Mouse (Mus musculus) hindbrain, embryonic 14.5 days (tissue): ENCODE data around the gene Lct. TPM values are rescaled to one million over a fixed set of nuclear protein-coding genes. Genes with fewer than 3 reads are reported as not detected.
"Not testable (repeated sequence)": the region's sequence is repeated elsewhere in the genome, so short reads cannot be mapped to it uniquely, and the experiment has no call there.

Source experiments
- ATAC-seq: fragments of 200-750 bp; cut with Nextera tagmentation; 2 replicates; pipeline ENCODE4 v1.8.0; 2017; ENCODE audit warnings: moderate number of reproducible peaks, mild to moderate bottlenecking, moderate TSS enrichment, moderate library complexity; ENCODE audit not compliant: low FRiP score
- DNase-seq: peaks from one replicate; pipeline ENCODE4 v3.0.0-alpha.2; 2015; ENCODE audit warnings: low spot score
- H3K27ac ChIP-seq: fragments of 300-500 bp; sonication (generic); 2 replicates; pipeline ENCODE4 v1.5.1; 2014; ENCODE audit warnings: mild to moderate bottlenecking, moderate library complexity
- H3K27me3 ChIP-seq: fragments of 300-500 bp; sonication (generic); 2 replicates; pipeline ENCODE4 v1.6.1; 2014; ENCODE audit warnings: mild to moderate bottlenecking, low read length, mixed read lengths; ENCODE audit not compliant: control insufficient read depth, insufficient read depth
- H3K36me3 ChIP-seq: fragments of 300-500 bp; sonication (generic); replicated peaks from 2 replicates; pipeline ENCODE4 v1.6.1; 2014; ENCODE audit not compliant: control insufficient read depth, insufficient read depth
- H3K4me1 ChIP-seq: fragments of 300-500 bp; sonication (generic); replicated peaks from 2 replicates; pipeline ENCODE4 v1.6.1; 2014; ENCODE audit warnings: antibody characterized with exemption, low read length, mixed read lengths; ENCODE audit not compliant: control insufficient read depth, insufficient read depth
- H3K4me2 ChIP-seq: fragments of 300-500 bp; sonication (generic); replicated peaks from 2 replicates; pipeline ENCODE4 v1.6.1; 2014; ENCODE audit warnings: mild to moderate bottlenecking, moderate library complexity
- H3K4me3 ChIP-seq: fragments of 300-500 bp; sonication (generic); replicated peaks from 2 replicates; pipeline ENCODE4 v1.5.1; 2014; ENCODE audit warnings: mild to moderate bottlenecking, low read length
- H3K9ac ChIP-seq: fragments of 300-500 bp; sonication (generic); 2 replicates; pipeline ENCODE4 v1.6.1; 2014
- H3K9me3 ChIP-seq: fragments of 300-500 bp; sonication (generic); 2 replicates; pipeline ENCODE4 v1.6.1; 2016; ENCODE audit warnings: low read length; ENCODE audit not compliant: control insufficient read depth
- WGBS: fragments of 180-500 bp; shearing (Covaris S2); extraction: QIAGEN DNeasy Blood & Tissue Kit; methylation state at CpG from one replicate; pipeline ENCODE4 v1.1.7; 2014; 5-methylcytosine and 5-hydroxymethylcytosine counted together
- polyA plus RNA-seq: library from polyadenylated mRNA; unstranded; fragments of >200 nt; fragmentation: Nextera tagmentation; extraction: Ambion mirVana; gene quantifications from 2 replicates; pipeline ENCODE4 v1.2.1, GENCODE M21; 2014

Gene Lct
- polyA plus RNA-seq, 1 experiment from 2014 or later, result 0.33 TPM

- ATAC-seq, result no peak
- H3K9ac ChIP-seq, result no peak overlapping the region
- H3K4me2 ChIP-seq, result no peak overlapping the region
- WGBS, result over 99% methylated on average over 3 of the region's 3 CpGs
- H3K36me3 ChIP-seq, result peaks cover 35% of the 10 kb centered on the region
- H3K9me3 ChIP-seq, result 0 out of 2 replicates have a peak, but pooled peaks cover 4% of the 10 kb centered on the region
- H3K4me3 ChIP-seq, result no peak overlapping the region
- H3K27ac ChIP-seq, result no peak overlapping the region
- no peaks in the 10 kb centered on the region for H3K4me1 ChIP-seq
- H3K27me3 ChIP-seq, result no peaks in the 10 kb centered on the region
- no peak for DNase-seq
Observed at GRCm38 (mm10) chr1:128282924-128283323, 45.2 kb downstream of the Lct start.

GRCm38 (mm10) chr1:128281753-128282152 is 46.4 kb downstream of the Lct start:
- Histone ChIP-seq H3K27me3 (no peaks in the 10 kb centered on the region), H3K27ac (no peak overlapping the region), H3K4me2 (no peak overlapping the region), H3K4me3 (no peak overlapping the region), H3K9ac (no peak overlapping the region), H3K9me3 (0 out of 2 replicates have a peak, but pooled peaks cover 4% of the 10 kb centered on the region), H3K36me3 (peaks cover 46% of the 10 kb centered on the region), H3K4me1 (no peaks in the 10 kb centered on the region)
- 96% methylated on average over 3 of the region's 3 CpGs for WGBS
- DNase-seq, result no peak
- ATAC-seq, result no peak

GRCm38 (mm10) chr1:128278563-128278962 is 49.6 kb downstream of the Lct start:
- peaks cover 78% of the 10 kb centered on the region for H3K36me3 ChIP-seq
- H3K4me2 ChIP-seq, result no peak overlapping the region
- no peaks in the 10 kb centered on the region for H3K4me1 ChIP-seq
- ATAC-seq (no peak), DNase-seq (no peak)
- H3K9ac ChIP-seq, result no peak overlapping the region
- H3K27ac ChIP-seq, result no peak overlapping the region
- no peak overlapping the region for H3K4me3 ChIP-seq
- no peaks in the 10 kb centered on the region for H3K27me3 ChIP-seq
- 96% methylated on average over 3 of the region's 3 CpGs for WGBS
- 0 out of 2 replicates have a peak, but pooled peaks cover 4% of the 10 kb centered on the region for H3K9me3 ChIP-seq

DNA sequence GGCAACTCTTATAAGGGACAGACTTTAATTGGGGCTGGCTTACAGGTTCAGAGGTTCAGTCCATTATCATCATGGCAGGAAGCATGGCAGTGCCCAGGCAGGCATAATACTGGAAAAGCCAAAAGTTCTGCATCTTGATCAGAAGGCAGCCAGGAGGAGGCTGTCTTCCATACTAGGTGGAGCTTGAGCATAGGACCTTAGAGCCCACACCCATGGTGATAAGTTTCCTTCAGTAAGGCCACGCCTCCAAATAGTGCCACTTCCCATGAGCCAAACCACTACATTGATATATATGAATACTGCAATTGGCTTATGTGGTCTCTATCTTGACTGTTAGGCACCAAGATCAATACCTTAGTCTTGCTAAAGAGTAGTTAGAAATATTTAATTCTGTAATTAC is 52.2 kb downstream of the Lct start:
- ATAC-seq (no peak), DNase-seq (no peak)
- Histone ChIP-seq H3K9me3 (no peaks in the 10 kb centered on the region), H3K4me2 (no peak overlapping the region), H3K27ac (no peak overlapping the region), H3K36me3 (peaks cover 93% of the 10 kb centered on the region), H3K4me3 (no peak overlapping the region), H3K27me3 (no peaks in the 10 kb centered on the region), H3K9ac (no peak overlapping the region), H3K4me1 (no peaks in the 10 kb centered on the region)
- WGBS, result 100% methylated on average over 1 of the region's 1 CpGs

DNA sequence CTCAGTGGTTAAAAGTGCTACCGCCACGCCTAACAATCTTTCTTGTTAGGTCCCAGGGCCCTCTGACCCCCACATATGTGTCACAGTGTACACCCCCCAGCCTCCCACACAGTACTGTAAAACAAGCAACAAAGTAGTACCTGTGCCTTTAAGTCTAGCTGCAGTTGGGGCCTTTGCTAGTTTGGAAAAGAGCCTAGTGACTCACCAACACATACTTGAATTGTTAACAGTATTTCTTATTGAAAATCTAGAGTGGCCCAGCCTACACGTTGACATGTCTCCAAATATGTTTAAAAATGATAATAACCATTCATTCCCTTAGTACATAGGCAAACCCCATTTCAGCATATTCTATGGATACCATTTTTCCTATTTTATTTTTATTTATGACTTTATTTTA is 57.4 kb downstream of the Lct start:
- Histone ChIP-seq H3K4me3 (no peak overlapping the region), H3K36me3 (peaks cover 96% of the 10 kb centered on the region), H3K27ac (no peak overlapping the region), H3K4me1 (no peaks in the 10 kb centered on the region), H3K9me3 (no peaks in the 10 kb centered on the region), H3K9ac (no peak overlapping the region), H3K27me3 (no peaks in the 10 kb centered on the region), H3K4me2 (no peak overlapping the region)
- DNase-seq (no peak), ATAC-seq (no peak)
- 95% methylated on average over 3 of the region's 3 CpGs for whole genome bisulfite sequencing

DNA sequence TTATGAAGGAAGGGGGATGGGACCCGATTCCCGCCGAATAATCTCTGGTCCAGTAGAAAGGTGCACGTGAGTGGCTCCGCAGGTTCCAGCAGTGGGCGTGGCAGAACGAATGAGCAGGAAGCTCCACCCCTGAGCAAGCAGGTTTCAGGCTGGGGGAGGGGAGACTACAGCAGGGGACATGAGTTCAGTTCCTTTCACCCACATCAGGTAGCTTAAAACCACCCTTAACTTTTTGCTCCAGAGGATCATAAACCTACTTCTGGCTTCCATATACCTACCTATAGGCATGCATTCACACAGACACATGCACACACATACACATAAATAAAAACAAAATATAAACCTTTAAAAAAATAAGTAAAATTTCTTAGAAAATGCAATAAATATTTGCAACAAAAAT is 61.1 kb downstream of the Lct start:
- DNase-seq, H3K27ac ChIP-seq, H3K4me3 ChIP-seq, H3K9ac ChIP-seq, H3K4me1 ChIP-seq, ATAC-seq, H3K4me2 ChIP-seq, H3K9me3 ChIP-seq, H3K27me3 ChIP-seq: not testable (repeated sequence)
- 91% methylated on average over 7 of the region's 7 CpGs for WGBS
- H3K36me3 ChIP-seq, result peaks cover 94% of the 10 kb centered on the region

DNA sequence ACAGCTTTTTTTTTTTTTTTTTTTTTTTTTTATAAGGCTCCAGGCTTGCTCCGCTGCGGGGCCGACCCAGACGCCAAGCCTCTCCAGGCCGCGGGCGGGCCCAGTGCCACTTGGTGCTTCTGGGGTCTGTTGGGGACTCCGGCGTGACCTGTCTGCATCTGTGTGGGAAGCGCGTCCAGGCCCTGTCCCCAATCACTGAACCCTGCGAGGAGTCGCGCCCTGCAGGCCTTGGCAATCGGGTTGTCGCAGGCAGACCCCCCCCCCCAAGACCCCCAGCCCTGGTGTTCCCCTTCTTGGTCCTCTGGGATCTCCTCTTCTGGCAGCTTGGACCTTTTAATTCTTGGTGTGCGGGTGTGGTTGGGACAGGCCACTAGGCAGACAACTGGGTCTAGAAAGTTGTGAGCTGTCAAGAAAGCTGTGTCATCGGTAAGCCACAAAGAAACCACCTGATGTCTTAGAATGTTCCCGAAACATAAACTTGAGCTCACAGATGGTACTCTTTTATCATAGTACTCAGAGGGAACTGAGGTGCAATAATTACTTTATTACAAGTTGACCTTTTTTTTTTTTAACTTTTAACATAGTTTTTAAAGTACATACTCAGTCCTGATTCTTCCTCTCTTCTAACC is 83.3 kb downstream of the Lct start:
- Histone ChIP-seq H3K4me3 (peak overlapping the region; percentile 86), H3K27ac (peak overlapping the region; percentile 91), H3K9me3 (no peaks in the 10 kb centered on the region), H3K27me3 (no peaks in the 10 kb centered on the region), H3K4me2 (peak overlapping the region; percentile 89), H3K4me1 (peaks cover 20% of the 10 kb centered on the region), H3K9ac (peak overlapping the region; percentile 91), H3K36me3 (peaks cover 3% of the 10 kb centered on the region; the same call in 1 of the 2 replicates)
- ATAC-seq (peak; percentile 49), DNase-seq (no peak)
- WGBS, result 1% methylated on average over 19 of the region's 19 CpGs

GRCm38 (mm10) chr1:128243996-128244726 is 84.0 kb downstream of the Lct start:
- under 1% methylated on average over 71 of the region's 71 CpGs for WGBS
- Histone ChIP-seq H3K36me3 (peaks cover 3% of the 10 kb centered on the region; the same call in 1 of the 2 replicates), H3K27me3 (no peaks in the 10 kb centered on the region), H3K9ac (peak overlapping the region; percentile 91), H3K27ac (peak overlapping the region; percentile 91), H3K9me3 (no peaks in the 10 kb centered on the region), H3K4me2 (peak overlapping the region; percentile 89), H3K4me3 (peak overlapping the region; percentile 86), H3K4me1 (peaks cover 20% of the 10 kb centered on the region)
- DNase-seq, result peak; percentile 96
- ATAC-seq, result peak; percentile 96

GRCm38 (mm10) chr1:128243627-128243995 is 84.5 kb downstream of the Lct start, which contains the start of gene Ubxn4:
Ubxn4 (plus strand) TSS chr1:128243964.
- Histone ChIP-seq H3K4me3 (peak within 1 kb of the TSS; percentile 86), H3K4me2 (peak within 1 kb of the TSS; percentile 89), H3K4me1 (peaks cover 20% of the 10 kb centered on the region), H3K27me3 (no peaks in the 10 kb centered on the region), H3K27ac (peak within 1 kb of the TSS; percentile 91), H3K36me3 (peaks cover 3% of the 10 kb centered on the region; the same call in 1 of the 2 replicates), H3K9ac (peak within 1 kb of the TSS; percentile 91), H3K9me3 (no peaks in the 10 kb centered on the region)
- ATAC-seq, result peak; percentile 56
- DNase-seq, result no peak
- WGBS, result 9% methylated on average over 10 of the region's 10 CpGs
